Mouse (Mus musculus) lung, adult 2 months (tissue): Measurements from ENCODE around the gene Pde10a.

Experiments used
- CTCF ChIP-seq: fragments of 200-500 bp; IDR thresholded peaks from 2 replicates; pipeline ENCODE4 v1.5.1; 2011; ENCODE audit warnings: mild to moderate bottlenecking, low read length, control low read depth; ENCODE audit not compliant: insufficient read depth
- POLR2A ChIP-seq: fragments of 200-500 bp; IDR thresholded peaks from 2 replicates; pipeline ENCODE4 v1.6.1; 2011; ENCODE audit warnings: low read depth, mild to moderate bottlenecking, control low read depth, low read length, borderline replicate concordance; ENCODE audit errors: extremely low read depth

DNA sequence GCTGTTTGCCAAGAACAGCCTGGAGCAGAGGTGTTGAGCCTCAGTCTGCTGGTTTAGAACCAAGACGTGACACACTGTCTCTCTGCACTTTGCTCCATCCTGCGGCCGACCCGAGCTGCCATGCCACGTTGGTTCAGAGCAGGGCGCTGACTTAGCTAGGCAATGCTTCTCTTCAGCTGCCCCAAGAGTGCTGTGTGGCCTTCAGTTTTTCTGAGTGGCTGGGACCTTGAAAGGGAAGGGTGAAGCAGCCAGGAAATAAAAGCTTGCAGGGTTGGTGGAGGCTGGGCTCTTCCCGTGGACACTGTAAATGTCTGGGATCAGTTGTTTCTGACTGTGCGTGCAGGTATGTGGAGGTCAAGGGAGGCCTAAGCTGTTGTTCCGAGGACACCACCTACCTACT, 21.2 kb downstream of the Pde10a start:
- TF ChIP-seq POLR2A (no peak), CTCF (no peak)
